ENCODE assay signal across 8 mouse cellular contexts in the genomic region with DNA sequence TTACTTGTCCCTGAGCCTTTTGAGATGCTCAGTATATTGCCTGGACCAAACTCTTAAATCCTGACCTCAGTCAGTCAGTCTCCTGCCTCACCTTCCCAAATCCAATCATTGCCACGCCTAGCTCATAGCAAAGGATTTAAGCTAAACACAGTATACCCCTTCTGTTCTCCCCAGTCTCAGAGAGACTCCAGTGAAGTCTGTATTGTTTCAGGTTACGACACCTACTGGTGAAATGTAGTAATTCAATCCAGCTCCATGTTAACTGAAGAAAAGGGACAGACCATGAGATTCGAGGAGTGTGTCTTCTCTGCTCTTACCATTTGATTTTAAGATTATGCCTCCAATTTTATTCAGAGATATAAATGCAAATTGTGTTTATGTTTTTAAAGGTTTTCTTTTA.
A peak's percentile ranks its signal among the peaks of the same experiment; 100 is the strongest.
DNase-seq lines count a peak whose midpoint lies in the region; ATAC-seq lines count a peak whose summit lies in the region.

No protein-coding gene starts in this region.

- no peak overlapping the region for H3K4me3 ChIP-seq in heart, embryonic 10.5 days
- no peak overlapping the region for H3K4me3 ChIP-seq in embryonic facial prominence, embryonic 14.5 days (ENCODE audit: low read depth, low read length)
- no peak overlapping the region for H3K4me3 ChIP-seq in intestine, embryonic 16.5 days (ENCODE audit: low read length)

- H3K4me2 ChIP-seq in embryonic facial prominence, embryonic 14.5 days (ENCODE audit: low read depth, low read length): no peak overlapping the region
- H3K4me2 ChIP-seq in intestine, embryonic 16.5 days (ENCODE audit: low read depth, low read length): no peak overlapping the region

- peak; percentile 66 for DNase-seq in heart, adult 11 months
- DNase-seq in heart, embryonic 10.5 days (ENCODE audit: low spot score): no peak
- DNase-seq in thymus, postnatal 14 days: peak; percentile 51
- no peak for DNase-seq in thymus, postnatal 4 days
- peak; percentile 72 for DNase-seq in embryonic facial prominence, embryonic 14.5 days (ENCODE audit: low spot score)
- DNase-seq in right cerebral cortex, postnatal 36 days (ENCODE audit: low spot score in 2 of 2): no peak

- H3K27ac ChIP-seq in heart, embryonic 10.5 days: no peak overlapping the region
- H3K27ac ChIP-seq in embryonic facial prominence, embryonic 14.5 days (replicated peaks; ENCODE audit: low read depth, low read length): no peak overlapping the region
- H3K27ac ChIP-seq in intestine, embryonic 16.5 days (ENCODE audit: low read length): no peak overlapping the region

- whole genome bisulfite sequencing in heart, embryonic 10.5 days: 22% methylated on average over 3 of the region's 3 CpGs
- 10% methylated on average over 3 of the region's 3 CpGs for WGBS in embryonic facial prominence, embryonic 14.5 days
- WGBS in intestine, embryonic 16.5 days: 20% methylated on average over 3 of the region's 3 CpGs

- ATAC-seq in embryonic facial prominence, embryonic 14.5 days (ENCODE audit: low read depth): peak; percentile 71; the same call in 1 of the 2 replicates
- peak; percentile 46; the same call in 1 of the 2 replicates for ATAC-seq in intestine, embryonic 16.5 days
- ATAC-seq in monocyte, adult 5-6 weeks (replicated peaks; ENCODE audit: insufficient number of reproducible peaks, low FRiP score, low TSS enrichment, poor library complexity, severe bottlenecking): 0 out of 2 replicates have a peak, but pooled peaks have one; percentile 50

- H3K36me3 ChIP-seq in heart, embryonic 10.5 days: no peaks in the 10 kb centered on the region
- 0 out of 2 replicates have a peak, but pooled peaks cover 3% of the 10 kb centered on the region for H3K36me3 ChIP-seq in embryonic facial prominence, embryonic 14.5 days (ENCODE audit: control insufficient read depth, insufficient read depth, low read length)
- 0 out of 2 replicates have a peak, but pooled peaks cover 2% of the 10 kb centered on the region for H3K36me3 ChIP-seq in intestine, embryonic 16.5 days (ENCODE audit: control insufficient read depth, insufficient read depth, low read length)

- no peaks in the 10 kb centered on the region for H3K27me3 ChIP-seq in heart, embryonic 10.5 days (ENCODE audit: insufficient read depth, poor library complexity, severe bottlenecking)
- H3K27me3 ChIP-seq in embryonic facial prominence, embryonic 14.5 days (replicated peaks; ENCODE audit: control insufficient read depth, insufficient read depth, low read length): no peaks in the 10 kb centered on the region
- H3K27me3 ChIP-seq in intestine, embryonic 16.5 days (replicated peaks; ENCODE audit: control insufficient read depth, insufficient read depth, low read length): no peaks in the 10 kb centered on the region

- H3K9ac ChIP-seq in embryonic facial prominence, embryonic 14.5 days (ENCODE audit: low read depth, low read length): no peak overlapping the region
- no peak overlapping the region for H3K9ac ChIP-seq in intestine, embryonic 16.5 days (ENCODE audit: low read depth, low read length)

- no peaks in the 10 kb centered on the region for H3K9me3 ChIP-seq in heart, embryonic 10.5 days
- no peaks in the 10 kb centered on the region for H3K9me3 ChIP-seq in embryonic facial prominence, embryonic 14.5 days (ENCODE audit: control insufficient read depth, low read length)
- H3K9me3 ChIP-seq in intestine, embryonic 16.5 days (ENCODE audit: control insufficient read depth, low read length): no peaks in the 10 kb centered on the region

- peaks cover 4% of the 10 kb centered on the region for H3K4me1 ChIP-seq in heart, embryonic 10.5 days
- 0 out of 2 replicates have a peak, but pooled peaks cover 15% of the 10 kb centered on the region for H3K4me1 ChIP-seq in embryonic facial prominence, embryonic 14.5 days (ENCODE audit: control insufficient read depth, insufficient read depth, low read length)
- H3K4me1 ChIP-seq in intestine, embryonic 16.5 days (ENCODE audit: control insufficient read depth, insufficient read depth, low read length): peaks cover 9% of the 10 kb centered on the region; the same call in 1 of the 2 replicates

Comparison
In these comparisons a context has a peak if more than half of its experiments do, and no peak if none do; other contexts are left out.
1. DNase-seq: peak in heart, adult 11 months (single experiment), thymus, postnatal 14 days (single experiment) and embryonic facial prominence, embryonic 14.5 days (single experiment); none in heart, embryonic 10.5 days (single experiment), thymus, postnatal 4 days (single experiment) and right cerebral cortex, postnatal 36 days (0 of 2).
2. Peak in every context shown above with its lines, with median percentiles within 50 percentile points of each other: ATAC-seq.